ENCODE assay signal across 9 mouse cellular contexts in the genomic region with DNA sequence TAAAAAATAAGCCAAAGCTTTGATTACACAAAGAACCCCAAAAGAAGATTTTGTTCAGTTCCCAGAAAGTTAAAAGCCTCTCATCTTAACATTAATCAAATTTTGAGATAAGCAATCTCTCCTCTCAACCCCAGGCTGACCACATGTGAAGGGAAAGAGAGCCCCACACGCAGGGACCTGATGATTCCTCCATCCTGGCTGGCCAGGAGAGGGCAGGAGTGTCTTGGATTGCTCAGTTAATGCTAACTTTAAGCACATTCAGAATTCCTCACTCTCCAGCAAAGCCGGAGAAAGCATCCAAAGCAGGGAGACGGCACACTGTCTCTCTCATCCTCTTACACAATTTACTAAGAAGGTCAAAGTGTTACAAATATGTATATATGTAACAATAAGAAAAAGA. TPM values are rescaled to one million over a fixed set of nuclear protein-coding genes. Genes with fewer than 3 reads are reported as not detected.
A peak's percentile ranks its signal among the peaks of the same experiment; 100 is the strongest.
DNase-seq lines count a peak whose midpoint lies in the region; ATAC-seq and TF ChIP-seq lines count a peak whose summit lies in the region.
"Had no signal": no experiment of that assay in that cellular context is flagged by ENCODE, and none has a peak within 500 bp of the region (broad histone marks: within the 10 kb centered on the region; RNA-seq: fewer than 3 reads in every experiment).

No protein-coding gene starts in this region.

- no peak overlapping the region for H3K9ac ChIP-seq in heart, adult 2 months (ENCODE audit: low read depth, low read length)
- H3K9ac ChIP-seq in heart, embryonic 11.5 days (ENCODE audit: low read depth, low read length), result no peak overlapping the region
- H3K9ac ChIP-seq: neural tube, embryonic 12.5 days had no signal

- H3K79me2 ChIP-seq in heart, adult 2 months (replicated peaks; ENCODE audit: control insufficient read depth, insufficient read depth, low read length), result no peaks in the 10 kb centered on the region

- TF ChIP-seq POLR2A in heart, adult 2 months (IDR thresholded peaks at IDR 0.05; ENCODE audit: insufficient read depth, low read depth, low read length), result no peak

- intact Hi-C loops in heart, adult 2 months (cut with DNase I), result loop anchor here (1.0 kb wide), 1 partner anchor 76 kb away; no protein-coding TSS in a partner anchor

- H3K4me1 ChIP-seq in heart, adult 2 months (ENCODE audit: control insufficient read depth, insufficient read depth, low read length), result no peaks in the 10 kb centered on the region; the same call in 1 of the 2 replicates
- no peaks in the 10 kb centered on the region for H3K4me1 ChIP-seq in heart, embryonic 11.5 days (ENCODE audit: control insufficient read depth, insufficient read depth, low read length)
- H3K4me1 ChIP-seq: neural tube, embryonic 12.5 days had no signal

- H3K9me3 ChIP-seq in heart, embryonic 11.5 days (replicated peaks; ENCODE audit: control insufficient read depth, low read length), result no peaks in the 10 kb centered on the region
- H3K9me3 ChIP-seq: neural tube, embryonic 12.5 days had no signal

- DNase-seq in heart, adult 2 months, result no peak
- DNase-seq in 3T3-L1 (ENCODE audit: low read depth, low spot score) (peak; percentile 77), ZHBTc4 (ENCODE audit: low read depth, low spot score) (peak; percentile 43)
- peak; percentile 32 for DNase-seq in embryo, embryonic 9.5 days (ENCODE audit: extremely low spot score)
- DNase-seq in layer of hippocampus, postnatal 14 days (ENCODE audit: low spot score in 2 of 2), result peak; percentile 3 to 7
- DNase-seq in right cerebral cortex, postnatal 10 days (ENCODE audit: low spot score in 2 of 2), result peak; percentile 28 to 35
- no peak for DNase-seq in spleen, postnatal 14 days (ENCODE audit: low spot score in 2 of 2)

- 10% methylated on average over 3 of the region's 3 CpGs for WGBS in heart, adult 2 months
- WGBS in heart, embryonic 11.5 days (ENCODE audit: insufficient replicate concordance), result 7% methylated on average over 3 of the region's 3 CpGs

- no peak for ATAC-seq in heart, embryonic 11.5 days (replicated peaks; ENCODE audit: insufficient number of reproducible peaks, low FRiP score, low TSS enrichment)

- H3K4me3 ChIP-seq in heart, adult 2 months, result no peak overlapping the region
- no peak overlapping the region for H3K4me3 ChIP-seq in heart, embryonic 11.5 days (ENCODE audit: low read depth, low read length)
- H3K4me3 ChIP-seq: neural tube, embryonic 12.5 days had no signal

- no peaks in the 10 kb centered on the region for H3K27me3 ChIP-seq in heart, adult 2 months (ENCODE audit: control insufficient read depth, insufficient read depth, low read length)
- no peaks in the 10 kb centered on the region for H3K27me3 ChIP-seq in heart, embryonic 11.5 days (ENCODE audit: control insufficient read depth, insufficient read depth, low read length)
- H3K27me3 ChIP-seq: neural tube, embryonic 12.5 days had no signal

- TF ChIP-seq CTCF in heart, adult 2 months (IDR thresholded peaks at IDR 0.05), result peak; percentile 64

- H3K4me2 ChIP-seq in heart, embryonic 11.5 days, result no peak overlapping the region
- H3K4me2 ChIP-seq: neural tube, embryonic 12.5 days had no signal

- TF ChIP-seq EP300 in heart, adult 2 months (IDR thresholded peaks at IDR 0.05; ENCODE audit: insufficient read depth, low read depth, low read length), result no peak

- no peak overlapping the region for H3K27ac ChIP-seq in heart, adult 2 months
- H3K27ac ChIP-seq in heart, embryonic 11.5 days (ENCODE audit: low read depth, low read length), result no peak overlapping the region
- H3K27ac ChIP-seq: neural tube, embryonic 12.5 days had no signal

- no peaks in the 10 kb centered on the region for H3K36me3 ChIP-seq in heart, adult 2 months (ENCODE audit: control insufficient read depth, insufficient read depth, low read length)
- no peaks in the 10 kb centered on the region for H3K36me3 ChIP-seq in heart, embryonic 11.5 days (ENCODE audit: control insufficient read depth, insufficient read depth, low read length)
- H3K36me3 ChIP-seq: neural tube, embryonic 12.5 days had no signal

RNA-seq across cellular contexts. Expression of a gene that starts 26.7 kb away (rescaled TPM):
- not detected for total RNA-seq in heart, adult 2 months (2021)
- not detected in 2 replicates for polyA plus RNA-seq in heart, adult 2 months (2012; rRNA removed)
- not detected in 2 replicates for polyA plus RNA-seq in heart, embryonic 11.5 days (2014; fragmentation: Nextera tagmentation; extraction: Ambion mirVana)
- not detected for total RNA-seq in layer of hippocampus, postnatal 14 days (2021)

RNA-seq across cellular contexts. Expression of a gene that starts 52.2 kb away (rescaled TPM):
- 1 to 10 TPM; 3.5 to 3.7 TPM for total RNA-seq in heart, adult 2 months (2021)
- polyA plus RNA-seq in heart, adult 2 months (2012; rRNA removed), result 2.4 and 4.9 TPM in 2 replicates
- 20.3 and 21.0 TPM in 2 replicates for polyA plus RNA-seq in heart, embryonic 11.5 days (2014; fragmentation: Nextera tagmentation; extraction: Ambion mirVana)
- total RNA-seq in layer of hippocampus, postnatal 14 days (2021), result 10 to 100 TPM; 28.3 to 29.5 TPM

Comparison
In these comparisons a context has a peak if more than half of its experiments do, and no peak if none do; other contexts are left out.
1. DNase-seq: peak in 3T3-L1 (single experiment), ZHBTc4 (single experiment), embryo, embryonic 9.5 days (single experiment), layer of hippocampus, postnatal 14 days (2 of 2) and right cerebral cortex, postnatal 10 days (2 of 2); none in heart, adult 2 months (0 of 2) and spleen, postnatal 14 days (0 of 2).
2. RNA of a gene that starts 52.2 kb away (total RNA-seq): 28.3 to 29.5 TPM in layer of hippocampus, postnatal 14 days; 3.5 to 3.7 TPM in heart, adult 2 months; every median in the first group is over 4 times any median in the second.